Mouse (Mus musculus) ES-Bruce4 (cell line): Measurements from ENCODE around the gene Apobr. TPM values are rescaled to one million over a fixed set of nuclear protein-coding genes. Genes with fewer than 3 reads are reported as not detected.

Source experiments
- H3K27ac ChIP-seq: 2 replicates; pipeline ENCODE4 v1.5.1; 2012; ENCODE audit warnings: low read length, inconsistent platforms; ENCODE audit not compliant: insufficient read depth
- H3K27me3 ChIP-seq: 2 replicates; pipeline ENCODE4 v1.6.1; 2012; ENCODE audit warnings: mild to moderate bottlenecking, low read length, inconsistent platforms; ENCODE audit not compliant: control insufficient read depth, poor library complexity, insufficient read depth, severe bottlenecking
- H3K36me3 ChIP-seq: 2 replicates; pipeline ENCODE4 v1.6.1; 2012; ENCODE audit warnings: inconsistent platforms, mild to moderate bottlenecking, low read length, moderate library complexity; ENCODE audit not compliant: control insufficient read depth, poor library complexity, insufficient read depth, severe bottlenecking
- H3K4me1 ChIP-seq: one replicate; pipeline ENCODE4 v1.8.1; 2011; ENCODE audit warnings: low read length; ENCODE audit not compliant: control insufficient read depth, insufficient read depth
- H3K4me3 ChIP-seq: 2 replicates; pipeline ENCODE4 v1.5.1; 2011; ENCODE audit warnings: low read depth, mild to moderate bottlenecking, low read length
- H3K9ac ChIP-seq: 2 replicates; pipeline ENCODE4 v1.6.1; 2012; ENCODE audit warnings: low read depth, mild to moderate bottlenecking, inconsistent platforms; ENCODE audit not compliant: poor library complexity, severe bottlenecking
- H3K9me3 ChIP-seq: replicated peaks from 2 replicates; pipeline ENCODE4 v1.6.1; 2012; ENCODE audit warnings: mild to moderate bottlenecking, low read length, inconsistent platforms; ENCODE audit not compliant: control insufficient read depth, poor library complexity, insufficient read depth, severe bottlenecking
- CTCF ChIP-seq: IDR thresholded peaks from one replicate; pipeline ENCODE4 v1.8.1; 2011; ENCODE audit warnings: low read depth, low read length
- EP300 ChIP-seq: IDR thresholded peaks from 2 replicates; pipeline ENCODE4 v1.6.1; 2011; ENCODE audit warnings: low read depth, low read length; ENCODE audit not compliant: insufficient read depth
- POLR2A ChIP-seq: IDR thresholded peaks from one replicate; pipeline ENCODE4 v1.8.1; 2011; ENCODE audit warnings: low read length; ENCODE audit not compliant: insufficient read depth
- polyA plus RNA-seq: library from polyadenylated mRNA; stranded (reverse); fragments of >200 nt; gene quantifications from 2 replicates; pipeline ENCODE4 v1.2.4, GENCODE M21; 2011; ENCODE audit warnings: low read depth; ENCODE audit not compliant: missing spikeins, insufficient read depth, insufficient read length

Gene Apobr
- polyA plus RNA-seq, 1 experiment: 2.0 TPM

GRCm38 (mm10) chr7:126587779-126588178 lies 3.0 kb downstream of the Apobr start:
- Histone ChIP-seq H3K9ac (peak overlapping the region; percentile 31), H3K9me3 (no peaks in the 10 kb centered on the region), H3K27ac (no peak overlapping the region), H3K4me3 (peak overlapping the region; percentile 29), H3K27me3 (no peaks in the 10 kb centered on the region), H3K4me1 (peaks cover 1% of the 10 kb centered on the region), H3K36me3 (no peaks in the 10 kb centered on the region)
- TF ChIP-seq CTCF (peak; percentile 81), EP300 (no peak)

- no peaks in the 10 kb centered on the region for H3K27me3 ChIP-seq
- no peak within 1 kb of the TSS for H3K4me3 ChIP-seq
- H3K36me3 ChIP-seq: no peaks in the 10 kb centered on the region
- no peaks in the 10 kb centered on the region for H3K4me1 ChIP-seq
- H3K9me3 ChIP-seq: no peaks in the 10 kb centered on the region
- no peak for TF ChIP-seq EP300
- TF ChIP-seq CTCF: no peak
- no peak for TF ChIP-seq POLR2A
- no peak within 1 kb of the TSS for H3K27ac ChIP-seq
- H3K9ac ChIP-seq: no peak within 1 kb of the TSS
Measured at GRCm38 (mm10) chr7:126594862-126595561, 10.3 kb downstream of the Apobr start, which contains the start of gene Il27. Il27 (minus strand) TSS chr7:126594941.

GRCm38 (mm10) chr7:126595890-126596289 lies 11.1 kb downstream of the Apobr start:
- TF ChIP-seq CTCF (no peak), EP300 (no peak), POLR2A (no peak)
- Histone ChIP-seq H3K9ac (no peak overlapping the region), H3K4me3 (no peak overlapping the region), H3K27me3 (no peaks in the 10 kb centered on the region), H3K27ac (no peak overlapping the region), H3K9me3 (no peaks in the 10 kb centered on the region), H3K4me1 (no peaks in the 10 kb centered on the region), H3K36me3 (no peaks in the 10 kb centered on the region)

- no peak overlapping the region for H3K9ac ChIP-seq
- H3K27ac ChIP-seq: no peak overlapping the region
- no peak overlapping the region for H3K4me3 ChIP-seq
- no peaks in the 10 kb centered on the region for H3K9me3 ChIP-seq
- no peaks in the 10 kb centered on the region for H3K27me3 ChIP-seq
- no peaks in the 10 kb centered on the region for H3K4me1 ChIP-seq
- TF ChIP-seq POLR2A: no peak
- no peak for TF ChIP-seq CTCF
- TF ChIP-seq EP300: no peak
- H3K36me3 ChIP-seq: no peaks in the 10 kb centered on the region
Measured at GRCm38 (mm10) chr7:126596414-126596813, 11.7 kb downstream of the Apobr start.

- Histone ChIP-seq H3K9ac (no peak overlapping the region), H3K27me3 (no peaks in the 10 kb centered on the region), H3K36me3 (no peaks in the 10 kb centered on the region), H3K27ac (no peak overlapping the region), H3K4me1 (no peaks in the 10 kb centered on the region), H3K4me3 (no peak overlapping the region), H3K9me3 (no peaks in the 10 kb centered on the region)
- TF ChIP-seq CTCF (no peak), EP300 (no peak), POLR2A (no peak)
Measured at GRCm38 (mm10) chr7:126598919-126599318, 14.2 kb downstream of the Apobr start.

GRCm38 (mm10) chr7:126601896-126602295 lies 17.2 kb downstream of the Apobr start:
- no peaks in the 10 kb centered on the region for H3K4me1 ChIP-seq
- no peaks in the 10 kb centered on the region for H3K9me3 ChIP-seq
- H3K27ac ChIP-seq: no peak overlapping the region
- no peaks in the 10 kb centered on the region for H3K36me3 ChIP-seq
- H3K27me3 ChIP-seq: no peaks in the 10 kb centered on the region
- H3K4me3 ChIP-seq: no peak overlapping the region
- TF ChIP-seq EP300 (no peak), CTCF (no peak), POLR2A (no peak)
- H3K9ac ChIP-seq: no peak overlapping the region
